ENCODE assay signal across 9 mouse cellular contexts in the genomic region with DNA sequence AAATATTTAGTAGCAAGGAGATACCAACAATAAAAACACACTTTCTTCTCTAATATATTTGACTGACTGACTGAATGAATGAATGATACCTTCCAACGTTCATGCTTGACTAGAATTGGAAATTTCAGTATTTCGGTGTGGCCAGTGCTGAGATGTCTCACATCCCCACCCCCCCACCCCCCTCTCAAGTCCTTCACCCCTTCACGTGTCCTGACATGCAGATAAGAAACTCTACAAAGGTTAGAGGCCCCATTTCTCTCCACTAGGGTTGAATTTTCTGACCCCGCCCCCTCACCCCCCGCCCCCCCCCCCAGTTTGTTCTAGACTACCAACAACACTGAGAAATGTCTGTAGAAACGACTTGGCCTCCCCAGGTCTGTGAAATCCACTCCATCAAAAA. TPM values are rescaled to one million over a fixed set of nuclear protein-coding genes. Genes with fewer than 3 reads are reported as not detected.
DNase-seq lines count a peak whose midpoint lies in the region; ATAC-seq lines count a peak whose summit lies in the region.
"Had no signal": no experiment of that assay in that cellular context is flagged by ENCODE, and none has a peak within 500 bp of the region (broad histone marks: within the 10 kb centered on the region; RNA-seq: fewer than 3 reads in every experiment).

No protein-coding gene starts in this region.

- no peaks in the 10 kb centered on the region for H3K9me3 ChIP-seq in forebrain, embryonic 15.5 days
- H3K9me3 ChIP-seq in forebrain, embryonic 13.5 days (replicated peaks): no peaks in the 10 kb centered on the region
- H3K9me3 ChIP-seq in kidney, embryonic 15.5 days (replicated peaks): no peaks in the 10 kb centered on the region
- no peaks in the 10 kb centered on the region for H3K9me3 ChIP-seq in neural tube, embryonic 14.5 days (ENCODE audit: control insufficient read depth, low read length)

- peak overlapping the region; percentile 72; the same call in 1 of the 2 replicates for H3K4me3 ChIP-seq in forebrain, embryonic 15.5 days
- no peak overlapping the region for H3K4me3 ChIP-seq in forebrain, embryonic 13.5 days
- H3K4me3 ChIP-seq in kidney, embryonic 15.5 days (replicated peaks): no peak overlapping the region
- no peak overlapping the region; the same call in 1 of the 2 replicates for H3K4me3 ChIP-seq in neural tube, embryonic 14.5 days (ENCODE audit: low read depth, low read length)

- no peak for ATAC-seq in forebrain, embryonic 15.5 days (replicated peaks)
- no peak for ATAC-seq in forebrain, embryonic 13.5 days
- no peak for ATAC-seq in kidney, embryonic 15.5 days (replicated peaks; ENCODE audit: low FRiP score)
- no peak for ATAC-seq in neural tube, embryonic 14.5 days (ENCODE audit: low read depth)

- no peak overlapping the region for H3K9ac ChIP-seq in forebrain, embryonic 15.5 days (replicated peaks)
- H3K9ac ChIP-seq in forebrain, embryonic 13.5 days: no peak overlapping the region
- no peak overlapping the region for H3K9ac ChIP-seq in kidney, embryonic 15.5 days
- H3K9ac ChIP-seq in neural tube, embryonic 14.5 days (replicated peaks; ENCODE audit: low read depth, low read length): no peak overlapping the region

- no peak overlapping the region for H3K4me2 ChIP-seq in forebrain, embryonic 15.5 days (replicated peaks)
- H3K4me2 ChIP-seq in forebrain, embryonic 13.5 days: no peak overlapping the region
- H3K4me2 ChIP-seq in kidney, embryonic 15.5 days: peak overlapping the region; percentile 60
- peak overlapping the region; percentile 51; the same call in 1 of the 2 replicates for H3K4me2 ChIP-seq in neural tube, embryonic 14.5 days (ENCODE audit: low read depth, low read length)

- no peaks in the 10 kb centered on the region for H3K27me3 ChIP-seq in forebrain, embryonic 15.5 days
- H3K27me3 ChIP-seq in forebrain, embryonic 13.5 days: no peaks in the 10 kb centered on the region
- H3K27me3 ChIP-seq in kidney, embryonic 15.5 days: no peaks in the 10 kb centered on the region
- no peaks in the 10 kb centered on the region for H3K27me3 ChIP-seq in neural tube, embryonic 14.5 days (ENCODE audit: control insufficient read depth, insufficient read depth, low read length)

- no peak for DNase-seq in kidney, postnatal 10 days
- DNase-seq in liver (peak; percentile 23), MN1 (ENCODE audit: low spot score) (no peak)
- DNase-seq in embryo, embryonic 11 days: no peak
- DNase-seq: kidney, adult 2 months had no signal

- H3K27ac ChIP-seq in forebrain, embryonic 15.5 days (replicated peaks): no peak overlapping the region
- H3K27ac ChIP-seq in forebrain, embryonic 13.5 days: no peak overlapping the region
- H3K27ac ChIP-seq in kidney, embryonic 15.5 days: 0 out of 2 replicates have a peak overlapping the region, but pooled peaks have one; percentile 99
- H3K27ac ChIP-seq in neural tube, embryonic 14.5 days (ENCODE audit: low read depth, low read length): no peak overlapping the region

- no peaks in the 10 kb centered on the region for H3K36me3 ChIP-seq in forebrain, embryonic 15.5 days
- H3K36me3 ChIP-seq in forebrain, embryonic 13.5 days (ENCODE audit: poor library complexity, severe bottlenecking): no peaks in the 10 kb centered on the region
- H3K36me3 ChIP-seq in kidney, embryonic 15.5 days: no peaks in the 10 kb centered on the region
- no peaks in the 10 kb centered on the region for H3K36me3 ChIP-seq in neural tube, embryonic 14.5 days (ENCODE audit: control insufficient read depth, insufficient read depth, low read length)

- H3K4me1 ChIP-seq in forebrain, embryonic 15.5 days: peaks cover 27% of the 10 kb centered on the region
- peaks cover 31% of the 10 kb centered on the region for H3K4me1 ChIP-seq in forebrain, embryonic 13.5 days
- H3K4me1 ChIP-seq in kidney, embryonic 15.5 days: peaks cover 34% of the 10 kb centered on the region
- H3K4me1 ChIP-seq in neural tube, embryonic 14.5 days (ENCODE audit: control insufficient read depth, insufficient read depth, low read length): 0 out of 2 replicates have a peak, but pooled peaks cover 9% of the 10 kb centered on the region

- 37% methylated on average over 6 of the region's 6 CpGs for WGBS in forebrain, embryonic 15.5 days
- WGBS in forebrain, embryonic 13.5 days: 26% methylated on average over 6 of the region's 6 CpGs
- 35% methylated on average over 6 of the region's 6 CpGs for WGBS in kidney, embryonic 15.5 days
- 30% methylated on average over 6 of the region's 6 CpGs for WGBS in neural tube, embryonic 14.5 days

RNA-seq across cellular contexts. Expression of a gene that starts 43.1 kb away (rescaled TPM):
- 15.2 and 16.5 TPM in 2 replicates for polyA plus RNA-seq in forebrain, embryonic 15.5 days (2015; fragmentation: Nextera tagmentation; extraction: Ambion mirVana)
- 16.1 and 16.6 TPM in 2 replicates for polyA plus RNA-seq in forebrain, embryonic 13.5 days (2015; fragmentation: Nextera tagmentation; extraction: Ambion mirVana)
- 17.5 TPM in 2 replicates for polyA plus RNA-seq in kidney, embryonic 15.5 days (2015; fragmentation: Nextera tagmentation; extraction: Ambion mirVana)
- polyA plus RNA-seq in neural tube, embryonic 14.5 days (2014; fragmentation: Nextera tagmentation; extraction: Ambion mirVana): 12.1 and 13.4 TPM in 2 replicates

RNA-seq across cellular contexts. Expression of a gene that starts 43.3 kb away (rescaled TPM):
- 13.6 and 14.4 TPM in 2 replicates for polyA plus RNA-seq in forebrain, embryonic 15.5 days (2015; fragmentation: Nextera tagmentation; extraction: Ambion mirVana)
- 13.6 and 14.5 TPM in 2 replicates for polyA plus RNA-seq in forebrain, embryonic 13.5 days (2015; fragmentation: Nextera tagmentation; extraction: Ambion mirVana)
- 12.7 and 14.3 TPM in 2 replicates for polyA plus RNA-seq in kidney, embryonic 15.5 days (2015; fragmentation: Nextera tagmentation; extraction: Ambion mirVana)
- polyA plus RNA-seq in neural tube, embryonic 14.5 days (2014; fragmentation: Nextera tagmentation; extraction: Ambion mirVana): 10.4 and 15.4 TPM in 2 replicates

Comparison
In these comparisons a context has a peak if more than half of its experiments do, and no peak if none do; other contexts are left out.
1. H3K4me2 ChIP-seq: peak in kidney, embryonic 15.5 days (single experiment) and neural tube, embryonic 14.5 days (single experiment); none in forebrain, embryonic 15.5 days (single experiment) and forebrain, embryonic 13.5 days (single experiment).